Mouse (Mus musculus): ENCODE results near the gene Sox5.

Gene Sox5

DNA sequence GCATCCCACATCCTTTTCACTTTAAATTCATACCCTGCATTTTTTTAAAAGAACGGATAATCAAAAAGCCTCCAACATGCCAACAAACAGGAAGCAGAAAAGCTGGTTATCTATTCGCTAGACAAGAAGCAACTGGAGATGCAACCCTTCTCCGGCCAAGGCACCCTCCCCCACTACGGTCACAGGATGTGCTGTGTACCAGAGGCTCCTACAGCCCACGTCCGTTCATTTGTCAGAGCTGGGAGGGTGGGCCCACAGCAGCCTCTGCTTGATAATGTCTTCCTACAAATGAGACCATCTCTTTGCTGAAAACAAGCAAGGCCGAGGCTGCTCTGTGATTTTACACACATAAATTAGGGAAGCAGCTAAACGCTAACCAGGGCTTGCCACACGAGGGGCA lies 69.9 kb downstream of the Sox5 start:
- 54% methylated on average over 9 of the region's 9 CpGs for WGBS

DNA sequence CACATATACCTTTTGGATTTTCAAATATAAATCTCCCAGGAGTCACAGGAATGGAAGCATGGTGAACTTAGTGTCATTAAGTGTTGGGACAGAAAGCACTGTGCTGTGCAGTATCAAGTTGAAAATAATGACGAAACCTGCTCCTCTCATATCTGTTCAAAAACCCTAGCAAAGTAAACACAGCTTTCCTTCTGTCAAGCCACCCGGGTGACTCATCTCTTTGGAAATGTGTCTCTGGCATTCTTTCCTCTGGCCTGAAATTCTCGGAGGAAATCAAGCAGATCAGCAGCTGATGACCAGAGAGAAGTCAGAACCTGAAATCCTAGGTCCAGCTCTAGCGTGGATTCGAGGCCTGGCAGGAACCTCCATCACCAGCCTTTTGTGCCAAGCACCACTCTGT lies 71.0 kb downstream of the Sox5 start:
- WGBS: 35% methylated on average over 5 of the region's 5 CpGs

DNA sequence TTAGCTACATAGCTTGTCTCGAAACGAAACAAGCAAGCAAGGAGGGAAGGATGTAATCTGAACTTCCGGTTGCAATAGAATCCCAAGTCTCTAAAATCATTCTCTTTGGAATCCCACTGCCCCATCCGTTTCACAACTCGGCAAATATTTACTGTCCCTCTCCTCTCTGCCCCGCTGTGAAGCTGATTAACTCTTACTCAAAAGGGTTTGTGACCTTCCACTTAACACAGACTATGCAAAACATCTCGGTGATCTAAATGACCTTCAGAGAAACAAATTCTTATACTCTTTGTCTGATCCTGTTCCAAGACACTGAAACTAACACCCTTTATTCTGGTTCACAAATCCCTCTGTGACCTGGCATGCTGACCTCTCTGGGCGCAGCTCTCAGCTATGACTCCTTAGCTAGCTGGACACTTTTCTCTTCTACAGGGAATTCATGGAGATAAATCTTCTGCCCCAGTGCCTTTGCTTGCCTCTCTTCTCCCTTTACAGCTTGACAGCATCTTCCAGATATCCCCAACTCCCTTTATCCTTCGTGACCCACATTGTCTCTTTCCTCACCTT lies 72.1 kb downstream of the Sox5 start:
- WGBS: 85% methylated on average over 9 of the region's 9 CpGs

DNA sequence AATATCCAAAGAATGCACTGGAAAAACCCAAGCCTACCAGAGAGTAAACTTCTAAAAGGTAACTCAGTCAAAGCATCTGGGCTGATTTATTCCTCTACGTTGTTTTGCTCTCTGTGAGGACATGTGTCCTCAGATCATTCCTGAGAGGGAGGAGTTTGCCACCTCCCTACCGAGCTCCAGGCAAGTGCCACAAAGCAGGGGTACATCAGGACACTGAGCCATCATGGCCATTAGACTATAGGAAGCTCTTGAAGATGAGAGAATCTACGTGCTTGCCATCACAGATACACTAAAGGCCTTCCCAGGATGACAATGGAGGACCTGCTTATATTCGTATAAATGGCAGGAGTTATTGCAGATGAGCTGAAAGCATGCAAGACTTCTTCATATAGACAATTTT lies 73.4 kb downstream of the Sox5 start:
- 87% methylated on average over 4 of the region's 4 CpGs for WGBS

DNA sequence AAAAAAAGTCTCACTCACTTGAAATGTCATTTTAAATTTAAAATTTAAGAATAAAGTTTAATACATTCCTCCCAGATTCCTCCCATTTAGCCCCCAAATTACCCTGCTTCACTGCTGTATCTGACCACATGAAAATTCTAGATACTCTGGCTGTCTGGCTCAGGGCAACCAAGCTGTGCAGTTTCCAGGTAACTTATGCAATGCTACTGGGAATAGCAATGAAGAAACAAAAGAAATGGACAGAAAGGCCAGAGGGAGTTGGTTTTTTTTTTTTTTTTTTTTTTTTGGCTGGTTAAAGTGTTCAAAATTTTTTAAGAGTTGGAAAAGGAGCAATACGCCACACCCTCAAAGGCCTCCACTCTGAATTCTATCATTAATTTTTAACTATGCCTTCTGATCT lies 73.8 kb downstream of the Sox5 start:
- WGBS: 96% methylated on average over 1 of the region's 1 CpGs

DNA sequence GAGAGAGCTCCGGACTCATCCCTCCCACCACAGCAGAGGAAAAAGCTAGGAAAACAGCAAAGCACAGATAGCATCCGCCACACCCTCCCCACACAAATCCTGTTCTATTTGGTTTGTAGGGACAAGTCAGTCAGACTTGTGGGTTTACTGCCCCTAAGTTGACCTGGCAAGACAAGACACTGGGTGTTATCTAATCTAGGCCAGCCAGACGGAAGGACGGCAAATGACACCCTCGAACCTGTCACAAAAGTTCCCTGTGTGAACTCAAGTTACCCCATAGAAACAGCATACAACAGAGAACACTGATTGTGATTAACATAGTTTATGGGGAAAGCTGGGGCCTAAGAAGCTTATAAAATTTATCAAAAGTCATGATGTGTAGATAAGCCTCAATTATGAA lies 76.8 kb downstream of the Sox5 start:
- WGBS: 93% methylated on average over 5 of the region's 5 CpGs

DNA sequence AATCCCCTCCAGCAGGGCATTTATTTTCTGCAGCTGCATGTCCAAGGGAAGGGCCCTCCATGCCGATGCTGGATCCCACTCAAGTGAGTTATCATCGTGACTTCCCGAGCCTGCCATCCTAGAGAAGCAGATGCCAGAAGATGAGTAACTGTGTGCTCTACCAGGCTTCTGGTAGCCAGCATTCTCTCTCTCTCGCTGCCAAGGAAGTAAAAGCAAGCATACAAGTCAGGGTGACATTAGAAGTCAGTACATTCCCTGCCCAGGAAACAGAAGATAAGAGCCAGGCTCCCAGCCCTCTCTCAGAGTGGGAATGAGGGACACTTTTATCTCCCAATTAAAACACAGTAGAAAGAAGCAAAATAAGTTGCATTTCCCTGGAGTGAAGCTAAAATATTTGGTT lies 86.1 kb downstream of the Sox5 start:
- WGBS: 39% methylated on average over 4 of the region's 4 CpGs

DNA sequence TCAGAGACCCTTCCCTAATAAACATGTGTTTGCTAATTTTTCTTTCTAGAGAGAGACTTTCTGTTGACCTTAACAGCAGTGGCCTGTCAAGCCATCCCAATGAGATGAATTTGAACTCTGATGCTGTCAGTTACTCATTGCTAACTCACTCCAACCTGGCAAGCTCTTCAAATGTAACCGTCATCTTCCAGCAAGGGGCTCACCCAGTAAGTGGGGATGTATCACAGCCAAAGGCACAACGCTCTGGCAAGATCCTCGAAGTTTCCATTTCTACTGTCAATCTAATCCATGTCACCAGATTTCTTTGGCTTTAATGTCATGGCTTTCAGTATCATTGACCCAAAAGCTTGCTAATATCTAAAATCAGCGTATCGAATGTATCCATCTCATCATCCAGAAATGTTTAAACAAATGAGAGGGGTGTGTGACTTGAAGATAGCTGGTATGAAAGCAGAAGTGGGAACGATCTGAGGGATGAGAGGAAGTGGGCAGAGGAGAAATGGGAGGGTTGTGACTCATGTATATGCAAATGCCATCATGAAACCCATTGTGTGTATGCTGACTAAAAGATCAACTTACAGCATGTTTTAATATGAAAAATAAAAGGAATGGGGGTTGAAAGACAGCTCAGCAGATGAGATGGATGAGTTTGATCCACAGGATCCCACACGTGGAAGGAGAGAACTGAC lies 88.4 kb downstream of the Sox5 start:
- 73% methylated on average over 7 of the region's 7 CpGs for WGBS

DNA sequence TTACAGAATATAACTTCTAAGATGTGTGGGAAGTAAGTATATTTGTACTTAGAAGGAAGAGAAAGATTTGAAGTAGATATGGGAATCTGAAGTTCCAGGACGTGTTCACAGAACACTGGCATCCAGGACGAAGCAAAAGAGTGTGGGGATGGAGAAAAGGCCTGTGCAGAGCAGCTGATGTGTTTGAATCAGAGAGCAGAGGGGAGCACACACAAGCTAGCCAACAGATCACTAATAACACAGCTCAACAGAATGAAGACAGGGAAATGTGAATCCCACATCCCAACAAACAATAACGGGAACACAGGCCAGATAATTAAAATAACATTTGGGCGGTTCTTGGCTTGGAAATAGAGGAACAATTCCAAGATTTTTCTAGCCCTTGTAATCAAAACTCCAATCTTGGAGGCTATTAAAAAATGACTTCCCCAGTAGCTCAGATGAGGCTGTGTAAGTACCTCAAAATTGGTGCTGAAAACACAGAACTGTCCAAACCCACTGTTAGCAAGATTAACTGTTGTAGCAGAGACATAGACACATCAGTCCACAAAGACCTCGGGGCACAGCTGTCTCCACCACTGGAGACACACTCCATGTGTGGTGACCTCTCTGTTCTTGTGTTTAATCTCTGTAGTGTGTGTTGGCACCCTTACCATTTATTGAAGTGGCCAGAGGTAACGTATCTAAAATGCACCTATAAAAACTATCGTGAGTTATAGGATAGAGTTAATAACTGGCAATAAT lies 90.3 kb downstream of the Sox5 start:
- WGBS: 65% methylated on average over 7 of the region's 7 CpGs

DNA sequence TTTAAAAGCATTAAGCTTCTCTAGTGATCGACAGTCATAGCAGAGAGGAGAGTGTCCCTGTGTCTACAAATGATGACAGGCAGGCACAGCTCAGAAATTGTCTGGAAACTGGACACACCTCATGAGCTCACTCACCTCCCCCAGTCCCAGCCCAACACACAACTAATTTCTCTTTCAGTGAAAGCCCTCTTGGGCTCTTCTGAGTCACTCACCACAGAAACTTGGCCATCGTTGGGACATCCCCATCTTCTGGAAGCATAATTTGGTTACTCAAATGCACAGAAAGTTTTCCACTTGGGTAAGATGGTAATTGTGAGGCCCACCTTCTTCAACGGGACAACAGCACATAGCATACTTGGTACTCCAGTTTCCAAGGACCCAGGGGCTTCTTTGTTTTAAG lies 92.7 kb downstream of the Sox5 start:
- 91% methylated on average over 3 of the region's 3 CpGs for WGBS

DNA sequence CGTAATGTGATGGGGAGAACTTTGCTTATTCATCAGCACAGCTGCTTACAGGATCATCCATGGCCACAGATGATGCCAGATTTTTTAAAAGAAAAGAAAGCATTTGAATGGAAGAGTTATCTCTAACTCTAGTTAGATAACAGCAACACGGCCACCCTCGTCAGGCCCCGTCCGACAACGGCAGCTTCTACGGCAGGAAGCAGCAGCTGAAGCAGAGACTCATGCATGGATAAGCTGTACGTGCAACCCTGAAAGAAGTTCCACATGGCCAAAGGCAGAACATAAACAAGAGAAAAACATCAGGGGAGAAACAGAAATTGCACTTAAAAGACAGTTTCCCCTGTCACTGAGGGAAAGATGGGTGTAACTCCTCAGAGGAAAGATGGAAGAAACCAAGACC lies 94.1 kb downstream of the Sox5 start:
- WGBS: 85% methylated on average over 8 of the region's 8 CpGs

DNA sequence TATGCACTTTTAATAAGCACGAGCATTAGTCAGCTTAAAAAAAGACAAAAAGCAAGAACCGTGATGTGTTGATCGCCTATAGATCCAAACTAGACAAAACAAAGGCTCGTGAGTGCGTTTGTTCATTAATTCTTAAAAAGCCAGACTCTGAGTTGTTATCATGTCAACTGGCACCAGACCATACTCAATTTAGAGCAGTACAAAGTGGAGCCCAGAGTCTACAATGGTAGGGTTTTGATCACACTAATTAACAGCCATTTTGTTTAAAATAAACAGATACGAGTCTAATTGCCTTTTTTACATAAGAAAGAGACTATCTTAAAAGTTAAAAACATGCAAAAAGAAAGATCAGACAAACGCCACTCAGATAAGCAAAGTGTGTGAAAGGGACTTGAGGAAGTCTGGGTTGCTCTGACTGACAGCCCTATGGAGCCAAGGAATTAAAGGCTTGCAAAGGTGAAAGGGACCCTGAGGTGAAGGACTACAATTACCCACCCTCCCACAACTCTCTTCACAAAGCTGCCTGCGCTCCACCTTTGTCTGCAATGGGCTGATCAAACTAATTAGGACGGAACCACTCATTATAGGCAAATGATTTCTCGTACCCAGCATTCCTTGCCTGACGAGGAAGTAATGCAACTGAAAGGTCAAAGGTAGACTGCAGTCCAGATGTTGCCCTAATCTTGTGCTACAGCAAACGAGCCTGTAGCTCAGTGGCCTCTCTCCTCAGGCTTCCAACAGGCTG lies 100.6 kb downstream of the Sox5 start:
- WGBS: 73% methylated on average over 12 of the region's 12 CpGs

DNA sequence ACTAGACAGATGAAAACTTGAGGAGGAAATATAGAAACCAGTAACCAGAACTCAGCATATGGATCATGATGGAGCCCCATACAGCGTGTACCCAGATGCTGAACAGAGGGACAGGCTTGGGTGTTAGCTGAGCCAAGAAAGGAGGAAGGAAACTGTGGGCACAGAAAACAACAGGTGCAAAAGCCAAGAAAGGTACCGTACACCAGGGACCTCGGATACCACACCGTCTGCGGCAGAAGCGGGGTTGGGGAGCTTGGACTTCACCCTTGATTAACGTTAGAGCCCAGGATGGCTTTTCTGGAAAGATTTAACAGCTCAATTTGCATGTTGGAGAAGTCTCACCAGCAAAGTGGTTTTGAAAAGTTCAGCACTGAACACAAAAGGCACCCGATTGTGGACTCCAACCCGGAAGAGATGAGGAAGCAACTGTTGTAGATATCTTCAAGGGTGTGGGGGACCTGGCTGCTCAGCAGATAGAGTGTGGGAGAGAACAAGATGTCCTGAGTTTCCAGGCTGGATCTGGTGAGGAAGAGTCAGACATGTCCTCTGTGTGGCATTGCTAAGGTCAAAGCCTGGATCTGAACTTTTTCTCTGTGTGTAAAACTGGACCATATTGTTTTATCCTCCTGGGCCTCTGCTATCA lies 104.2 kb downstream of the Sox5 start:
- WGBS: 91% methylated on average over 9 of the region's 9 CpGs

DNA sequence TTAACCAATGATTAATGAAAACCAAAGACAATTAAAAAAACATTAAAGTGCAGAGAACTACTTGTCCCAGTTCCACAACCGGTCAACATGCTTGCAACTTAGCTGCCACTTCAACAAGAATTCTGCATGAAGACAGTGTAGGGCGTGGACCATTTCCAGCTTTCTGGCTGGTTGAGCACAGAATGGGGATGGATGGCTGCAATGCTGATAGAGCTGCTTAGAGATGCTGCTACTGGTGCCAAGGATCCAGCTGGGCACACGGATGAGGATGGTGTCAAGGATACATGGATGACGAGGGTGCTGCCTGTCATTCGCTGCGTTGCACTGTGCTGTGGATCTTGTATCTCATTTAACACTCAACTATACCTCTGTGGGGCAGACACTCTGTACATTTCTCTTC lies 106.7 kb downstream of the Sox5 start:
- WGBS: 89% methylated on average over 6 of the region's 6 CpGs

DNA sequence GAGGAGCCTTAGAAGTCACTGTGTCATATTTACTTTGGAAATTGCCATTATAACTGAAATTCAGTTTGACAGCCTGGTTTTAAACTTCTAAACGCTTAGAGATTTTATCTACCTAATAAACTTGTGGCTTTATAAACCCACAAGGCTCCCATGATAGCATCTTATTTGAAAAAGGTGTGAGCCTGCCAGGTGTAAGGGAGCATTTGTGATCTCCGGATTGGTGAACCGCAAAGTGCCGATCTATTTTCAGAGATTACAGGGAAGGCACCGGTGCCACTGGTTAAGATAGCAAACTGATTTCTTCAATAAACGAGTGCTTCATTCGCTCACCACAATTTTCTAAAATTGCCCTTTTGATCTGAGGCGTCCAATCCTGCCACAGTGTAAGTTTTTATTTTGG lies 107.9 kb downstream of the Sox5 start:
- WGBS: 89% methylated on average over 8 of the region's 8 CpGs

DNA sequence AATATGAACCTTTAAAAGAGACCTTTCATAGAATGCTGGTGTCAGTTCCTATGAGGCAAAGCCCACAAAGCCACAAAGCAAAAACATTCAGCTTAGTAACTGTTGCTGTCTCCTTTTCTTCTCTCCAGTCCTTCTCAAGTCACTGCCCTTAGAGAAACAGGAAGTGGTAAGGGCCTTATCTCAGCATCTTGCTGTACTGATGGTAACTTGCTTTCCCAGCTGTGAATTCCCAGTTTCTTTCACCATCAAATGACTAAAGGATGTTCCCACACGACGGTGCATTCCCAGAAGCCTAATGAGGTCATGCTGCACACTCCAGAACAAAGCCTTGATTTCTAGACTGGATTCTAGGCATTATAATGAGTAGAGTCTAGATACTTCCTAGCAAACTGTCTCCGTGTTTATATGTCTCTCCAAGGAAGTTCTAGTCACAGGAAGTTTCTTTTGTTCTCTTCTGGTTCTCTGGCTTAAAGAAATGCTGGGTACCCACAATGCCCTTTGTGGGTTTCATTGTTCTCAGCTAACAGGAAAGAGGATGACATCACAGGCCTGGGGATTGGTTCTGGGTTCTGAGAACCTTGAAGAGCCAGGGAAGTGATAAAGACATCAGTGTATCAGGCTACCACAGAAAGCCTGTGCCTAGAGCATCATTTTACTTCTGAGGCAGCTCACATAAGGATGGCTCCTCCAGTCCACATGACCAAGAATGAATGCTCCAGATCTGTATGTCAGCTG lies 111.2 kb downstream of the Sox5 start:
- 49% methylated on average over 3 of the region's 3 CpGs for WGBS

DNA sequence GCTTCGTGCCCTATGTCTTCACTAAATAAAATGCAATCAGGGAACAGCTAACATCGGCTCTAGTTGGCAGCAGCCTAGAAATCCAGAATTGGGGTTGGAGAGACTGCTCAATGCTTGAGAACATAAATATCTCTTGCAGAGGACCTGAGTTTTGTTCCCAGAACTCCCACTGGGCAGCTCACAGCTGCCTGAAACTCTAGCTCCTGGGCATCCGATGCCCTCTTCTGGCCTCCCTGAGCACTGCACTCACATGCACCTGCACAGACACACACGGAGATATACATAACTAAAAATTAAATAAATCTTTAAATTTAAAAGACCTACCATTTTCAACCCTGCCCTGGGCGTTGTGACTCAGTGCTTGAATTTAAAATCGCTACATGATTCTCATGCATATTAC lies 115.2 kb downstream of the Sox5 start:
- 90% methylated on average over 6 of the region's 6 CpGs for WGBS

DNA sequence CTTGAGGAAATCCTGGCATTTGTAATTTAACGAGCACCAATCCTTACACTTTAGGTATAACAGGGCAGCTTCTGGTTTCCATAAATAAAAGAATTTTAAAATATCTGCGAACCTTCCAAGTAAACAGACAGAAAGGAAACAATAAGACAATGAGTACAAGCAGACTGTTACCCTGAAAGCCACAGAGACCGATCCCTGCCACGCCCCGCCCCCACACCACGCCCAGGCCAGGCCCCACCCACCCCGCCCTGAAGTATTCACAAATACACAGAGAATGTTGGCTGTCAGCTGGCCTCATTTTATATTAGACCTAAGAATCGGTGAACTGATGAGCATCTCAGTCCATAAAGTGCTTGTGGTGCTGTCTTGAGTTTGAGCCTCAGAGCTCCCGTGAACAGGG lies 117.0 kb downstream of the Sox5 start:
- 67% methylated on average over 9 of the region's 9 CpGs for WGBS

DNA sequence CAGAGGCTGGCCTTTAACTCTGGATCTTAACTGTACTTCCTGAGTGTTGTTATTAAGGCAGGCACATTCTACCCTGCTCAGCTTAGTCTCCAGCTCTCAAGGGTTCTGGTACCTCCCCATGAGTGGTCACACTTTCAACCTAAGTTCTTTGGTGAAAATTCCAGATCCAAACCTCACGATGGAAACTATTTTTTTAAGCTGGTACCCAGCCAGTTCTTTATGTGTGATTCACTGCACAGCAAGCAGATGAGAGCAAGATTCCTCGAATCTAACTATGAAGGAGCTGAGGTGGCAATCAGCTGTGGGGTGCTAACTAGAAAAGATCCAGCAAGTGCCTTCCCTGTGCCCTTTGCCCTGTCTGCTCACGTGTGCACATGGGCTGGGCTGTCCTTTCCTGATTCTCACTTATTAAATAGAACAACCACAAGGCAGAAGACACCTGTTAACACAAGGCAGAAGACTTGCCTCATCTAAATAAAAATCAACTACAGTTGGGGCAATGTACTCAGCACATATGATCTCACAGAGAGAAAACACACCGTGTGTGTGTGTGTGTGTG lies 118.2 kb downstream of the Sox5 start:
- WGBS: 47% methylated on average over 4 of the region's 4 CpGs

DNA sequence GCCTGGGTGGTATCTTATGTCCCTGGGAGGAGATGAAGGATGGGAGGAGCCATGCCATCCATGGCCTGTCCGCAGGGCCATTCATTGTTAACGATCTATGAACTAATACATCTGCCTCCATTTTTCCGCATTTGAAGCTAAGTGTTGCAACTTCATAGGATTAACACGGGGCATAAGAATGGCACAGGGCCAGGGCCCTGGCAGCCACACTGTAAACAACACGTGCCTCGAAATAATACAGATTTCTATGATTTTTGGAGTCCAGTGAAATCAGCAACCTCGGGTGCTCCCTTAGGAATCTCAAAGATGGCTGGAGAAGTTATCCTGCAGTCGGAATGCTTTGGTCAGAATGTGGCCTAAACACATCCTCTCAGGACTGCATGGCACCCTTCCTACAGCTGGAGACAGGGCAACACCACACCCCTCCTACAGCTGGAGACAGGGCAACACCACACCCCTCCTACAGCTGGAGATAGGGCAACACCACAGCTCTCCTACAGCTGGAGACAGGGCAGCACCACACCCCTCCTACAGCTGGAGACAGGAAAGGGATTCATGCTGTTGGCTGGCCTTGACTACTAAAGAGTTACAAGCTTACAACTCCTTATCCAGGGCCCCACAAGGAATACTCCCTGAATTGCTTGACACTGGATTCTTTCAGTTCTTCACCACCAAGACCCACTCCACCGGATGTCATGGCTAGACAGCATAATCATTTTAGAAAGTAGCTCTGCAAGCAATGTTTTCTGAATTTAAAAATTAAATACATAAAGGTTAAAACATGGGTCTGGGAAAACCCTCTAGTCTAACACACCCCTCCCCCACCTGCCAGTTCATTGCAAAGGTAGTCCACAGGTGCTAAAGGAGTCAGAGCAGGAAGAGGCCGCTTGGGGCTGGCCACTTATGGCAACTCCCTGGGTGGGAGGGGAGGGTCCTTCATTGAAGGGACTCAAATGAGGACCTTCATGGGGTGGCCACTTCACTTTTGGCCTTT lies 122.4 kb downstream of the Sox5 start:
- WGBS: 78% methylated on average over 10 of the region's 10 CpGs

Measured in cerebral cortex, adult 2 months (tissue).